Mouse (Mus musculus): ENCODE data around the gene Slc48a1.
A peak's percentile ranks its signal among the peaks of the same experiment; 100 is the strongest.

Gene Slc48a1

DNA sequence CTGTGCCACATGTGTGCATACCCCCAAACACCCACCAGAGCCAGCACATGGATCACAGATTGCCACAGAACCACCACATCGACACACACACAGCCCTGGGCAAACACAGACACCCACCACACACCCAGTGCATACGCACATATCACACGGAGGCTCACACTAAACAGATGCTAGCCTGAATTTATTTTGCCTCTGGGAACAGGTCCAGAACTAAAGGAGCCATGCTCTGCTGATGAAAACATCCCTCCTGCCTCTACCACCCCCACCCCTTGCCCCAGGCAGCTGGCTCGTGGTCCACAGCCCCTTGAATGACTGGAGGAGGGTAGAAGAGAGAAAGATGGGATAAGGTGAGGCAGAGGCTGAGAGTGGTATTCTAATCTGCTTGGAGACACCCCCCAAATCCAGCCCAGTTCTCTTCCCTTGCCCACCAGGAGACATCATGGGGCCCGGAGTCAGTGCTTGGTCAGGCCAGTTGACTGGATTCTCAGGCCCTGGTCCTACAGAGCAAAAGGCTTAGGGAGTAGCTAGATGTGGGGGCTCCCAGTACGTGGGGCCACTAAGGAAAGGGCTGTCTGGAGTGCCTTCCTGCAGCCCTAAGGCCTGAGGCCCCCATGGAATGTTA is 50.0 kb downstream of the Slc48a1 start:
- DNase-seq = no peak

DNA sequence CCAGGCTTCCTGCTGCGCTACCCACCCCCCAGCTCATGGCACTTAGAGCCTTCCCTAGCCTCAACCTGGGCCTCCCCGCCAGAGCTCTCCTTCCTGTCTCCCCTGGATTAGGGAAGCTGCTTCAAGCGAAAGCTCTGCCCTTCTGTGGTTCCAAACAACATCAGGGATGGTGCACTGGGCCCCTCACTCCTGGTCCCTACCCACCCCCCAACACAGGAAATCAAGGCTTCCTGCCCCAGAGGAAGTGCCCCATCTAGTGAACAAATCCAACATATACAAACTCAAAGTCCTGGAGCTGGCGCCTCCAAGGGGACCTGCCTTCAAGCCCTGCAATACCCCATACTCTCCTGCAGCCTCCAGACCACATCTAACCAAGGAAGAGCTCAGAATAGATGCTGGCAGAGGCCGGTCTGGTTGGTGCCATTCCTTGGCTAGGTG is 50.6 kb downstream of the Slc48a1 start:
- peak; percentile 81 for DNase-seq

DNA sequence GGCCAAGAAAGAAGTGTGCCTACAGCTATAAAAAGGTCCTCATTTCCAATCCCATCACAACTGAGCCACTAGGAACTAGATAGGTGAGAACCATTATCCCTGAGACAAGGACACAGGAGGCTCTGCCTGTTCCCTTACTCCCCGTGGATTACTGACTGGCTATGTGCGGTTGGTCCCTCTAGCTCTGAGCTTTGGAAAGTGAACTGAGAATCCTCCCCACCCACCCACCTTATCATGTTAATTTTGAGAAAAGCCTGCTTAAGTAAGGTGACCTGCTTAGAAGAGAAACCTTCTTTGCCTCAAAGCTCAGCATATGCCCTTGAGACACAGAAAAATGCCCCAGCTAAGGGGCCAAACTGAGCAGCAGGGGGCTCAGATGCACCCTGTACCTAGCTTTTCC is 51.1 kb downstream of the Slc48a1 start:
- DNase-seq = no peak

DNA sequence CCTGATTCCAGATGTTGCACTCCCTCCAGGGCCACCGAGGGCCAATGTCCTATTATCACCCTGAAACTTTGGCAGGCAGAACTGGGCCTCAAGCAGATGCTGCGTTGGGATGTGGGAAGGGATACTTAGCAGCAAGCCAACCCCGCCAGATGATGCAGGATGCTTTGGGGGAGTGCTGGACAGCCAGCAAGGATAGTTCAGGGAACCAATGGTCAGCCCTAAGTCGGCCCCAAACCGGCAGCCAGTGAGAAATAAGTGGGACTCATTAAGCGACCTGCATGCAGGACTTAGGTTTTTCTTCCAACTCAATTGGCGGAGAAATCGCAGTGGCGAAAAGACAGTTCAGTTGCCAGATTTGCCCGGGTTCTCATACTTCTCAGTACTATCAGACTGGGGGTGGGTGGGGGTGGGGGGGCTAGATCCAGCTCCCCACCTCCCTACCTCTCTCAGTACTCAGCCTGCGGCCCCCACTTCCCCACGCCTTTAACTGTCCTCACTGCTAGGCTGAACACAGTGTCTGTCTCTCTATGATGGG is 52.0 kb downstream of the Slc48a1 start:
- no peak for DNase-seq

DNA sequence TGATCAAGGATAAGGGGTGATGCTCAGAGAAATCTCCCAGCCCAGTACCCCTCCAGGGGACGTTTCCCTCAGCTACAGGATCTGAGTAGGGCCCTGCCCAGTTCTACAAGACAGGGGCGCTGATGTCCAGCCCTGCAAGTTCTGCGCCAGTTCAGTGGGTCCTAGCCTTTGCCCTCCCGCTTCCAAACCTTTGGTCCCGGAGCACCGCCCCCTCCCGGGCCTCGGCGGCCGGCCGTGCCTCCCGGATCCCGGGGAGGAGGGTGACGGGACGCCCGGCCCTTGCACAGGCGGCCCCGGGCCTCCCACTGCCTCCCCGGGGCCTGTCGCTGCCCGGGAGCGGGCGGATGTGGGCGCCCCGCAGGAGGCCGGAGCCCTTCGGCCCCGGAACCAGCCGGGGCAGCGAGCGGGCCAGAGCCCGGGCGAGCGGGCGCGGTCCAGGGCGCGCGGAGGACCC is 52.5 kb downstream of the Slc48a1 start:
- peak; percentile 60 for DNase-seq

DNA sequence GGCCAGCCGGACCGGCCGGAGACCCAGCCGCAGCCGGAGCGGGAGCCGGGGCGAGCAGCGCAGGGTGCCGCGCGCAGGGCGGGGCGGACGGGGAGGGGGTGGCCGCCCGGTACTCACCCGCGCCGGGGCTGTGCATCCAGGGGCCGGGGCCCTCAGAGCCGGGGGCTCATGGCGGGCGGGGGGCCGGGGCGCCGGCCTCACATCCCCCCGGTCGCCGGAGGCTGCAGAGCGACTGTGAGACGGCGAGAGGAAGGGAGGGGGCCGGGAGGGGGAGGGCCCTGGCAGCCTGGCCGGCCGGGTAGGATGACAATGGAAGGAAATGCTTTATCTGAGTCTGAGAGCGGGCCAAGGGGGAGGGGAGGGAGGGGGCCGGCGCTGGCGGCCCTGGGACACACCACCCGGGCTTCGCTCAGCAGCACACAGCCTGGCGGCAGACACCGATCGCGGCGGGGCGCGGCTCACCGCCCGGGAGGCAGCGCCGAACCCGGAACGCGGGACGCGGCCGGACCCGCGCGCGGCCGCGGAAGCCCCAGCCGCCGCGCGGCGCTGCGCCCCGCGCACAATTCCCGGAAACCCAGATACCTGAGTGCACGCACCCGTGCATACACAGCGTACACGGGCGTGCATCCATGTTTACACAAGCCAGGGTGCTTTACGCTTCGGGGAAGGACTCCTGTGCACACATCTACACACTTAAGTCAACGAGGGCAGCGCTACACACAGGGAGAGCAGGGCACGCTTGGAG is 53.1 kb downstream of the Slc48a1 start:
- peak; percentile 80 for DNase-seq

DNA sequence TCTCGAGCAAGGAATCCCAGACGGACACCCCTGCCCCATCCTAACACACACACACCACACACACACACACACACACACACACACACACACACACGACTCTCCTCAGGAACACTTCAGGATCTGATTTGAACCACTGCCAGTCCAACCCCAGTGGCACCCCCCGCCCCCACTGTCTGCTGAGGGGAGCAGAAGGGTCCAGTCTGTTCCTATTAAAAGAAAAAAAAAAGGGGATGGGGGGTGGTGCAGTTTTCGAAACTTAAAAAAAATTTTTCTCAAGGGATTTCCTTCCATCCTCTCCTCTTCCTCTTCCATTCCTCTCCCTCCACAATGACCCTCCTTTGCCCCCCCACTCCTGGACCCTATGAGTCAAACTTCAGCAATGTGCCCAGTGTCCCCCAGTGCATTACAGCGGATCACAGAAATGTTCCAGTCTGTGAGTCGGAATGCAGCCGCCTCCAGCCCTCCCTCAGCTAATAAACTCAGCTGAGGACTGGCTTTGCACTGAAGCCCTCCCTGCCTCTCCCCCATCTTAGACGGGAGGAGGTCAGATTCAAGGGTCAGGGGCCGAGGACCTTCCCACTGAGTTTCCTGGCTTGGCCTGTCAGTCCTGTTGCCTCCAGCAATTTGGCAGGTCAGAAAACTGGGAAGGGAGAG is 53.8 kb downstream of the Slc48a1 start:
- peak; percentile 65 for DNase-seq

DNA sequence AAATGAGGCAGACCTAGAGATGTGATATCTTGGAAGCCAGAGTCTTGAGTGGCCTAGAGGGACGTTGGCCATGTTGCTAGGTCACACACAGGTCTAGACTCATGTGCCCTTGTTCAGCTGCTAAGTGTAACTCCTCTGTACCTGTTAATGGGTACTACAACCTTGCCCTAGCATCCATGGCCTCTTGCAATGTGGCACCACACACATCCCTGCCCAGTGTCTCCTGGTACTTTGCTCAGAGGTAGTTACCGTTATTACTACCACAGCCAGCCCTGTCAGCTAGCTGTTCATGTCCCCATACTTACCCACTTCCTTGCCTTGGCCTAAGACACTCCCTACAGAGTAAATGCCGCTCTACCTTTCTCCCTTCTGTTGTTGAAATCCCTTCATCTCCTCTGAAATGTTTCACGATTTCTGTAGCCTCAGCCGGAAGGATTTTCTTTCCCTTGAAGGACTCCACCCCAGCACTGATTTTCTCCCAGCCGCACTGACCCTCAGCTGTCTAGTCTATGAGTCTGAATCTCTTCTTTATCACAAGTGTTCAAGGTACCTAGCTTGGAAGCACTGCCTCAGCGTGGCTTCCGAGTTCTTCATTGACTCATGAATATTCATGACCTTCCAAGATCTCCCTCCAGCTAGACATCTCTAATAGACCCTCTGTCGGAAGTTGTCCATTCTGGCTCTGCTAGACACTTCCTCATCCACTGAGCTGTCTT is 54.6 kb downstream of the Slc48a1 start:
- DNase-seq = no peak

DNA sequence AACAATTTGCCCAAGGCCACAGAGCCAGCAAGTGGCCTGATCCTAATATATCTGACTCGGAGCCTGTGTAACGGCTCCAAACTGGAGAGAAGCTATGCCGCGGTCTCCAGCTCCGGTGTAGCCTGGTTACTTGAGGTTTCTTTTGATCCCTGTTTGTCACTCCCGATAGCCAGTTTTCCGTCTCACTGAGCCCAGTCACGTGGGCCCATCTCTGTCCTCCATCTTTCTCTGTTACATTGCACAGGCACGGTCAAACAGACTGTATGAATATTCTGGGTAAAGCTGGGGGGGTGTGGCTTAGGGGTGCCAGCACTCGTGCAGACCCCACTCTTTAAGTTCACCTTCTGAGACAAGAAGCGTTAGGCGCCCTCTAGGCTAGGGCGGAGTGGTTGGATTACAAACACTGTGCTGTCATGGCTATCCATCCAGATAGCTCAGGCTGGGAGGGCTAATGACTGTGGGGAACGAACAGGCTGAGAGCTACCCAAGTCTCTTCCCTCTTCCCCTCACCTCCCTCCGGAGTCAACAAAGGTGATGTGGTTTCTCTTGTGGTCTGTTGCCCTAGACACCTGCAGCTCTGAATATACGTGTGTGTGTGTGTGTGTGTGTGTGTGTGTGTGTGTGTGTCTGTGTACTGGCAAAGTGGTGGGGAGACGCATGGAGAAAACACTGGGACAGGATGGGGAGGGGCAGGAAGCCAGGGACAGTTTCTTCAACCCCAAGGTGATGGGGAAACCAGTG is 58.0 kb downstream of the Slc48a1 start:
- no peak for DNase-seq

DNA sequence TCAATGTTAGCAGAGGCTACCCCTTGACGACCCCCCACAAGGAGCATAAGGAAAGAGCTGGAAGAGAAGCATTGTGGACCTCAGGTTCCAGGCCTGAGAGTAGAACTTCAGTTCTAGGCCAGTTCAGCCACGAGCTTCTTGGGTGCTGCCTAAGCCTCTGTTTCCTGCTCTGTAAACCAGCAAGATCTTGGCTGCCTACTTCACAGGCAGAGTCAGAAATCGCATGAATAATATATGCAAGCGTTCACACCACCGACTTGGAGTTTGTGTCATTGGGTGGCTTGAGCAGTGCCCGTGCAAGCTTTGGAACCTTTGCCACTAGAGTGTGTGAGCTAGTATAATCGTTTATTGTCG is 58.6 kb downstream of the Slc48a1 start:
- DNase-seq = no peak

DNA sequence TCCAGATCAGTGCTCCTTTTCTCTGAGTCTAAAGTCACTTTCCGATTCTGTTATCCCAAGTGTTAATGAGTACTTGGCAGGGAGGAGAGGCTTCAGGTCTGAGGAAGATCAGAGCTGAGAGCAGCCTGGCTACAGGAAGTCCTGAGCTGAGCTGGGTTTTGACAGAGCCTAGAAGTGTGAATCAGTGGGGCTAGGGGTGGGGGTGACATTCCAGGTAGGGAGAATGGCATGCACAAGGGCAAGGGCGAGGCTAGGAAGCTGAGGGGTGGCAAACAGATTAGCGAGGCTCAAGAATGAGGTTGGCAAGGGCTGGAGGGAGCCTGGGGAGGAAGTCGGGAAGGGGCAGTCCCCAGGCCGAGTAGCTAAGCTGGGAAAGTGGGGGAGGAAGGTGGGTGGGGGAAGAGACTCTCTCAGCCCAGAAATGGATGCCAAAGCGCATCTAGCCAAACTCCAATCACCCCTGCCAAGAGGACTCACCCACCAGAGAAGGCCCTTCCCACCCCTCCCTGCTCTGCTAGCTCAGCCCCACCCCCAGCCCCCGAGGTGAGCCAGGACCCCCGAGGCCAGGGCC is 59.3 kb downstream of the Slc48a1 start:
- DNase-seq = peak; percentile 85

DNA sequence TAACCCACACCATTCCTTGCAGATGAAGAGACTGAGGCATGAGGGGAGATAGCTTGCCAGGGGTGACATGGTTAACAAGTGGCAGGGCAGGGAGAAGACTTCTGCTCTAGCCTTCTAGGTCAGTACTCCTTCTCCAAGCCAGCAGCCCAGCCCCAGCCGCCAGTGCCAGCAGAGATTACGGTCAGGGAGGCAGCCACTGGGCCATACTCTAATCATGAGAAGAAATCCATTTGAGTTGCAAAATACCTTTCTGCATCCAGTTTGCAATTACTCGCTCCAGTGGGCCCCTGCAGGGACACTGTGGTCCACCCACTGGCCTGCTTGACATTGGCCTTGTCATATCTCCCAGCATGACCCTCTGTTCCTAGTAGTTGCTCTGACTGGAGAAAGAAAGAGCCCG is 60.1 kb downstream of the Slc48a1 start:
- DNase-seq = no peak

DNA sequence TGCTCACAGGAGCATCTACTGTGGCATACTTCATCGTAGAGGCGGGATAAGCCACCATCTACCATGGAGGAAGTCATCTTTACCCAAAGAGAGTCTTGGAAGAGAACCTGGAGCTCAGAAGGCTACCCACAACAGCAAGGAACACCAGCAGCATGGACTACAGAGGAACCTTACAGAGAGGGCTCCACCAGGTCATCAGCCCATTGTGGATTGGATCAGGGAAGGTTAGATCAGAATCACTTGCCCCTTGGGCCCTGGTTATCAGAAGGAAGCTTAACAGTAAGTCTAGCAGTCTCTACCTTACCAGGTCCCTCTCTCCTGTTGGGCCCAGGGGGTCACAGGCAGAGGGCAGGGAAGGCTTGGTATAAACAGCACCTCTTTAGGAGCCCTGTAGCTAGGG is 60.7 kb downstream of the Slc48a1 start:
- DNase-seq = no peak

DNA sequence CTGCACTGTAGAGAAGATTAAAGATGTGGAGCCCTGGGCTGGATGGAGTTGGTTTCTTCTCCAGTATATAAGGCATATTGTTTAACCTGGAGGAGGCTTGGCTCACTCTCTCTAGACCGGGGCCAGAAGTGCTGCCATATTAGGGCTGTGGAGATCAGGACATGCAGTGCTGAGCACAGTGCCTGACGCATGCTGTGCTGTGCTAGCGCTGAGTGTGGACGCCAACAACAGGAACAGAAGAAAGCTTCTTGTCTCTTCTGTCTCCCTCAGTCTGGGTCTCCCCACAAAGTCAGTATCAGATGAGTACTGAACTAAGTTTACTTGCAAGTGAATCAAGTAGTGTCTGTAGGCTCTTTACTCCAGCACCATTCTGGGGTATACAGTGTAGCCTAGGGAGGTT is 61.2 kb downstream of the Slc48a1 start:
- no peak for DNase-seq

DNA sequence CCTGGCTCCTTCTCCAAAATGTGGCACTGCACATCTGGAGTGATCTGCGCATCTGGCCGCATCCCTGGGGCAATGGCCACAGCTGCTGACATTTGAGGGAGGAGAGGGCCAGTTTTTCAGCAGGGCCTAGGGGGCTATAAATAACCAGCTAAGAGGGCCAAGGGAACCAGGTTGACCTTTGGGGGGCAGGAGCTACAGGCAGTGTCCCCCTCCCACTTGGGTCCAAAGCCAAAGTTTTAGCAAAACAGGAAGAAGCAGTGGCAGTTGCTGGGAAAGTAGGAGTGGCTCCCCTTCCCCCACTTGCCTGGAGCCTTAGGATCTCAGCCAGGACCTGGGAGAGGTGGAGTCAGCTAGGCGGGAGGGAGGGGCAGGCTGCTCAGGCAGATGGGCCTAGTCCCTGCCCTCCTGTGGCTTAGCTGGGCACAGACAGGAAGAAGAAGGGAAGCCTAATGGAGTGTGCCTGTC is 61.7 kb downstream of the Slc48a1 start:
- peak; percentile 94 for DNase-seq

DNA sequence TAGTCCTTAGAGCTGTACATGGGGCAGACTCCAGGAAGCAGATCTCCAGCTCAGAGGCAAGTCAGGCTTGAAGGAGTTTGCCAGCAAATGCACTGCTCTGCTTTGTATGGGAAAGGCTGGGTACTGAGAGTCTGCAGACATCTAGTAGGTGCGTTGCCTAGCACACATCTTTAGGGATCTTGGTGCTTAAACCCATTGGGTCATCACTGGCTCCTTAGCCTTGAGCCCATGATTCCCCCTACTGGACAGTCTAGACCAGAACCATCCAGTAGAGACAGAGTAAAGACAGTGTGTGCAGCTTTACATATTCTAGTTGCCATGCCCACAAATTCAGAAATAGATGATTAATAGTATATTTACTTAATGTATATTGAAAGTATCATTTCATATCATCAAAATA is 62.5 kb downstream of the Slc48a1 start:
- peak; percentile 70 for DNase-seq

DNA sequence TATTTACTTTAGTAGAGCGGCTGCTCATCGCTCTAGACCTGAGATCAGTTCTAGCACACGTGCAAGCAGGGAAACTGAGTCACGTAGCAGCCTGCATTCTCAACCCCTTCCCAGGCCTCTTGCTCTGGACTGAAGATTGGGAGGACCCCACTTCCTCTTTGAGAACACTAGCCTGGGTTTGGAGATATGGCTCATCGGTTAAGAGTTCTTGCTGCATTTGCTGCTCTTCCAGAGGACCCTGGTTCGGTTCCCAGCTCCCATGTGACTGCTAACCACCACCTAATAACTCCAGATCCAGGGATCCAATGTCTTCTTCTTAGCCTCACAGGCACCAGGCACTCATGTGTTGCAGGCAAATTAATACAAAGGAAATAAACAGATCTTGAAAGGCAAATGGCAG is 63.1 kb downstream of the Slc48a1 start:
- no peak for DNase-seq

DNA sequence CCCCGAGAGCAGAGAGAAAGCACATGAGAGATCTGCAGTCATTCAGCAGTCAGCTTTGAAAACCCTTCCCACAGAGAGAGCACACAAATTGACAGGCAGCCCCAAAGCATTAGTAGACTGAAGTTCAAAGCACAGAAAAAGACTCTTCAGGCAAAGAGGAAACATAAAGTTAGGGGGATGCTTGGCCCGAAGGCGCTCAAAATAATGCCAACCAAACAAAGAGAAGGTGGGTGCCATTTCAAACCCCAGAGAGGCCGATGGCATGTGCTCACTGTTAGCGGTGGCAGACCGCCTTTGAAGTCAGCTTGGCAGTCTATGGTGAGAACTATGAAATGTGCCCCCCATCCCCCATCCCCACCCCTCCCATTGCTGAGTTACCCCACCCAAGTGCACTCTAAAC is 63.7 kb downstream of the Slc48a1 start:
- DNase-seq = no peak

All from lung, postnatal 36 days (tissue).